Mouse (Mus musculus) layer of hippocampus, adult 9-10 months (tissue): ENCODE data around the gene Sohlh1.
A peak's percentile ranks its signal among the peaks of the same experiment; 100 is the strongest.

Experiments
- DNase-seq: peaks from one replicate; pipeline ENCODE4 v3.0.0; 2022; ENCODE audit warnings: low spot score

The Sohlh1 gene

GRCm38 (mm10) chr2:25847226-25847625 is at the start of gene Sohlh1:
Sohlh1 (minus strand) TSS chr2:25847248.
- no peak for DNase-seq

- DNase-seq, result no peak
Observed at GRCm38 (mm10) chr2:25892440-25892839, 45.4 kb upstream of the Sohlh1 start.

- DNase-seq, result no peak
Observed at GRCm38 (mm10) chr2:25888144-25888543, 41.1 kb upstream of the Sohlh1 start.

GRCm38 (mm10) chr2:25887226-25887625 is 40.2 kb upstream of the Sohlh1 start:
- no peak for DNase-seq

GRCm38 (mm10) chr2:25884756-25885155 is 37.7 kb upstream of the Sohlh1 start:
- DNase-seq, result no peak

GRCm38 (mm10) chr2:25882276-25882675 is 35.2 kb upstream of the Sohlh1 start:
- no peak for DNase-seq

GRCm38 (mm10) chr2:25879061-25879460 is 32.0 kb upstream of the Sohlh1 start:
- no peak for DNase-seq

- no peak for DNase-seq
Observed at GRCm38 (mm10) chr2:25878516-25878915, 31.5 kb upstream of the Sohlh1 start.

GRCm38 (mm10) chr2:25877736-25878268 is 30.8 kb upstream of the Sohlh1 start:
- no peak for DNase-seq

GRCm38 (mm10) chr2:25877250-25877735 is 30.2 kb upstream of the Sohlh1 start:
- no peak for DNase-seq

GRCm38 (mm10) chr2:25866656-25867055 is 19.6 kb upstream of the Sohlh1 start:
- no peak for DNase-seq

GRCm38 (mm10) chr2:25865412-25865811 is 18.4 kb upstream of the Sohlh1 start:
- no peak for DNase-seq

- DNase-seq, result no peak
Observed at GRCm38 (mm10) chr2:25864230-25864629, 17.2 kb upstream of the Sohlh1 start.

- no peak for DNase-seq
Observed at GRCm38 (mm10) chr2:25863337-25864131, 16.5 kb upstream of the Sohlh1 start, which contains the start of gene Kcnt1. Kcnt1 (plus strand) TSS chr2:25863734.

- DNase-seq, result no peak
Observed at GRCm38 (mm10) chr2:25862696-25863270, 15.7 kb upstream of the Sohlh1 start.

- no peak for DNase-seq
Observed at GRCm38 (mm10) chr2:25862038-25862437, 15.0 kb upstream of the Sohlh1 start.

- no peak for DNase-seq
Observed at GRCm38 (mm10) chr2:25859891-25860290, 12.8 kb upstream of the Sohlh1 start.

GRCm38 (mm10) chr2:25853998-25854397 is 7.0 kb upstream of the Sohlh1 start:
- DNase-seq, result no peak

- peak; percentile 58 for DNase-seq
Observed at GRCm38 (mm10) chr2:25852626-25853025, 5.6 kb upstream of the Sohlh1 start.

- no peak for DNase-seq
Observed at GRCm38 (mm10) chr2:25850330-25850729, 3.3 kb upstream of the Sohlh1 start.

- DNase-seq, result no peak
Observed at GRCm38 (mm10) chr2:25846516-25846915, 532 bp downstream of the Sohlh1 start.

- no peak for DNase-seq
Observed at GRCm38 (mm10) chr2:25844097-25844496, 3.0 kb downstream of the Sohlh1 start.

- DNase-seq, result no peak
Observed at GRCm38 (mm10) chr2:25842758-25843157, 4.3 kb downstream of the Sohlh1 start.
